Mouse (Mus musculus) CD4-positive helper T cell, adult 2 months (primary cell): ENCODE results near the gene Robo2.
"Not testable (repeated sequence)": the region's sequence is repeated elsewhere in the genome, so short reads cannot be mapped to it uniquely, and the experiment has no call there.

Experiments used
- DNase-seq: peaks from one replicate; pipeline ENCODE4 v3.0.0-alpha.2; 2012; ENCODE audit warnings: low read depth, missing footprints, low spot score

The Robo2 gene

GRCm38 (mm10) chr16:74200705-74201104, 210.9 kb downstream of the Robo2 start:
- DNase-seq, result no peak

- DNase-seq, result no peak
Measured at GRCm38 (mm10) chr16:74200024-74200703, 211.5 kb downstream of the Robo2 start.

GRCm38 (mm10) chr16:74192979-74193554, 218.6 kb downstream of the Robo2 start:
- DNase-seq, result no peak

GRCm38 (mm10) chr16:74191621-74192020, 220.0 kb downstream of the Robo2 start:
- DNase-seq, result no peak

GRCm38 (mm10) chr16:74182509-74183113, 229.0 kb downstream of the Robo2 start:
- no peak for DNase-seq

- DNase-seq, result no peak
Measured at GRCm38 (mm10) chr16:74172673-74173072, 239.0 kb downstream of the Robo2 start.

- DNase-seq, result no peak
Measured at GRCm38 (mm10) chr16:74169642-74170041, 242.0 kb downstream of the Robo2 start.

- DNase-seq, result no peak
Measured at GRCm38 (mm10) chr16:74169121-74169520, 242.5 kb downstream of the Robo2 start.

GRCm38 (mm10) chr16:74167832-74168231, 243.8 kb downstream of the Robo2 start:
- DNase-seq, result no peak

- no peak for DNase-seq
Measured at GRCm38 (mm10) chr16:74162041-74162440, 249.6 kb downstream of the Robo2 start.

GRCm38 (mm10) chr16:74159189-74159588, 252.4 kb downstream of the Robo2 start:
- DNase-seq, result no peak

- no peak for DNase-seq
Measured at GRCm38 (mm10) chr16:74136181-74136580, 275.4 kb downstream of the Robo2 start.

- DNase-seq, result no peak
Measured at GRCm38 (mm10) chr16:74132833-74133232, 278.8 kb downstream of the Robo2 start.

GRCm38 (mm10) chr16:74131370-74131769, 280.3 kb downstream of the Robo2 start:
- DNase-seq, result no peak

- DNase-seq, result no peak
Measured at GRCm38 (mm10) chr16:74128443-74128983, 283.1 kb downstream of the Robo2 start.

- no peak for DNase-seq
Measured at GRCm38 (mm10) chr16:74113155-74113554, 298.5 kb downstream of the Robo2 start.

GRCm38 (mm10) chr16:74111101-74111500, 300.5 kb downstream of the Robo2 start:
- no peak for DNase-seq

GRCm38 (mm10) chr16:74104449-74104848, 307.2 kb downstream of the Robo2 start:
- not testable (repeated sequence) for DNase-seq

- no peak for DNase-seq
Measured at GRCm38 (mm10) chr16:74092997-74093801, 318.4 kb downstream of the Robo2 start.

GRCm38 (mm10) chr16:74089951-74090350, 321.7 kb downstream of the Robo2 start:
- DNase-seq, result no peak

GRCm38 (mm10) chr16:74084188-74084587, 327.4 kb downstream of the Robo2 start:
- no peak for DNase-seq

- no peak for DNase-seq
Measured at GRCm38 (mm10) chr16:74072671-74073070, 339.0 kb downstream of the Robo2 start.
